ENCODE assay signal across 21 mouse cellular contexts in genomic region chr7:46084024-46084423, GRCm38 (mm10). TPM values are rescaled to one million over a fixed set of nuclear protein-coding genes. Genes with fewer than 3 reads are reported as not detected.
"Had no signal": no experiment of that assay in that cellular context is flagged by ENCODE, and none has a peak within 500 bp of the region (broad histone marks: within the 10 kb centered on the region; RNA-seq: fewer than 3 reads in every experiment).

No protein-coding gene starts in this region.

- H3K4me1 ChIP-seq: hindbrain, embryonic 15.5 days; limb, embryonic 13.5 days; limb, embryonic 15.5 days had no signal

- H3K9ac ChIP-seq: forebrain, postnatal 0 days; heart, embryonic 15.5 days; hindbrain, embryonic 13.5 days; hindbrain, embryonic 15.5 days; kidney, embryonic 15.5 days; limb, embryonic 13.5 days; limb, embryonic 15.5 days; liver, embryonic 12.5 days had no signal

- H3K9me3 ChIP-seq: heart, embryonic 15.5 days; hindbrain, embryonic 15.5 days; limb, embryonic 15.5 days had no signal

- H3K27me3 ChIP-seq: heart, embryonic 15.5 days; hindbrain, embryonic 13.5 days; hindbrain, embryonic 15.5 days; kidney, embryonic 15.5 days; limb, embryonic 13.5 days; limb, embryonic 15.5 days had no signal

- H3K4me2 ChIP-seq: heart, embryonic 11.5 days; heart, embryonic 15.5 days; hindbrain, embryonic 13.5 days; hindbrain, embryonic 15.5 days; kidney, embryonic 15.5 days; limb, embryonic 13.5 days; limb, embryonic 15.5 days; liver, embryonic 12.5 days had no signal

- ATAC-seq: forebrain, postnatal 0 days had no signal

- DNase-seq: forebrain, postnatal 0 days; gastrocnemius, postnatal 14 days; gastrocnemius, postnatal 36 days; heart, adult 11 months; heart, postnatal 36 days; kidney, adult 9 months; layer of hippocampus, adult 9-11 months; layer of hippocampus, postnatal 36 days had no signal

- H3K4me3 ChIP-seq: heart, embryonic 15.5 days; hindbrain, embryonic 13.5 days; hindbrain, embryonic 15.5 days; kidney, embryonic 15.5 days; limb, embryonic 13.5 days; limb, embryonic 15.5 days; liver, embryonic 12.5 days had no signal

- H3K27ac ChIP-seq: heart, embryonic 15.5 days; hindbrain, embryonic 15.5 days; hindbrain, postnatal 0 days; kidney, postnatal 0 days; limb, embryonic 13.5 days; limb, embryonic 15.5 days; liver, embryonic 12.5 days had no signal

RNA-seq across cellular contexts. Expression of gene Kcnj11, which starts 16.5 kb away (rescaled TPM):
- polyA plus RNA-seq: limb, embryonic 11.5 days; liver, adult 2 months; liver, embryonic 12.5 days had no signal

RNA-seq across cellular contexts. Expression of gene Abcc6, which starts 53.9 kb away (rescaled TPM):
- polyA plus RNA-seq: heart, embryonic 15.5 days; heart, postnatal 0 days had no signal
